Mouse (Mus musculus) intestine, embryonic 15.5 days (tissue): ENCODE measurements around the gene Cox7b2. TPM values are rescaled to one million over a fixed set of nuclear protein-coding genes. Genes with fewer than 3 reads are reported as not detected.
"Not testable (repeated sequence)": the region's sequence is repeated elsewhere in the genome, so short reads cannot be mapped to it uniquely, and the experiment has no call there.

Source experiments
- ATAC-seq: fragments of 200-750 bp; cut with Nextera tagmentation; 2 replicates; pipeline ENCODE4 v1.8.0; 2017; ENCODE audit warnings: moderate TSS enrichment, moderate library complexity
- H3K27ac ChIP-seq: fragments of 300-500 bp; sonication (generic); 2 replicates; pipeline ENCODE4 v1.5.1; 2015; ENCODE audit warnings: mild to moderate bottlenecking, inconsistent platforms
- H3K27me3 ChIP-seq: fragments of 300-500 bp; sonication (generic); replicated peaks from 2 replicates; pipeline ENCODE4 v1.6.1; 2015; ENCODE audit warnings: inconsistent platforms
- H3K36me3 ChIP-seq: fragments of 300-500 bp; sonication (generic); 2 replicates; pipeline ENCODE4 v1.6.1; 2015; ENCODE audit warnings: inconsistent platforms
- H3K4me1 ChIP-seq: fragments of 300-500 bp; sonication (generic); replicated peaks from 2 replicates; pipeline ENCODE4 v1.6.1; 2015; ENCODE audit warnings: inconsistent platforms
- H3K4me2 ChIP-seq: fragments of 300-500 bp; sonication (generic); replicated peaks from 2 replicates; pipeline ENCODE4 v1.6.1; 2015; ENCODE audit warnings: mild to moderate bottlenecking, inconsistent platforms
- H3K4me3 ChIP-seq: fragments of 300-500 bp; sonication (generic); replicated peaks from 2 replicates; pipeline ENCODE4 v1.5.1; 2015; ENCODE audit warnings: inconsistent platforms
- H3K9ac ChIP-seq: fragments of 300-500 bp; sonication (generic); 2 replicates; pipeline ENCODE4 v1.6.1; 2015; ENCODE audit warnings: inconsistent platforms
- H3K9me3 ChIP-seq: fragments of 300-500 bp; sonication (generic); 2 replicates; pipeline ENCODE4 v1.6.1; 2016; ENCODE audit warnings: inconsistent platforms
- WGBS: fragments of 180-500 bp; shearing (Covaris S2); methylation state at CpG from one replicate; pipeline ENCODE4 v1.1.7; 2015; 5-methylcytosine and 5-hydroxymethylcytosine counted together
- polyA plus RNA-seq: library from polyadenylated mRNA; unstranded; fragments of >200 nt; fragmentation: Nextera tagmentation; extraction: Ambion mirVana; gene quantifications from 2 replicates; pipeline ENCODE4 v1.2.1, GENCODE M21; 2015

Cox7b2 gene
- not detected in 2 replicates for polyA plus RNA-seq

DNA sequence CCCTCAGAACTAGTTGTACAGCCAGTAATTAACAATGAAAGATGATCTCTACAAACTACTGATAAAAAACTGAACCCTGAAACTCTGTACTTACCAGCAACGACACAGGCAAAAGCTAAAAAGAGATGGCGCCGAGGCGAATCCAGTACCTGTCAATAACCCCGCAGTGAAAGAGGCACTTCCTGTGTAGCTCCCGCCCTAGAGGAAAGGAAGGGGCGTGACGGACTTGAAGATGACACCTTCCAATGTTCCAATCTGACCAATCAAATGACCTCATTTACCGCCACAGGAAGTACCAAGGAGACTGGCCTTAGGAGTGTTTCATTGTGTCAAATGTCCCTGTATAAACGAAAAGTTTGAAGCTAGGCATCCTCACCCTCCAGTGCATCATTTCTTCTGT is at the start of gene Cox7b2:
Gene Cox7b2, minus strand, starts transcription at position 127 of the 400 bp plus-strand sequence.
- H3K9me3 ChIP-seq = no peaks in the 10 kb centered on the region
- ATAC-seq = no peak
- H3K4me2 ChIP-seq = no peak within 1 kb of the TSS
- H3K27me3 ChIP-seq = no peaks in the 10 kb centered on the region
- 91% methylated on average over 10 of the region's 10 CpGs for WGBS
- H3K36me3 ChIP-seq = no peaks in the 10 kb centered on the region
- no peak within 1 kb of the TSS for H3K27ac ChIP-seq
- no peak within 1 kb of the TSS for H3K4me3 ChIP-seq
- no peaks in the 10 kb centered on the region for H3K4me1 ChIP-seq
- no peak within 1 kb of the TSS for H3K9ac ChIP-seq

GRCm38 (mm10) chr5:71595321-71595720 is 47.3 kb upstream of the Cox7b2 start:
- no peak overlapping the region for H3K9ac ChIP-seq
- H3K4me2 ChIP-seq = no peak overlapping the region
- H3K4me3 ChIP-seq = no peak overlapping the region
- H3K27ac ChIP-seq = no peak overlapping the region
- ATAC-seq = no peak
- WGBS = 79% methylated on average over 2 of the region's 2 CpGs
- H3K9me3 ChIP-seq = no peaks in the 10 kb centered on the region
- H3K36me3 ChIP-seq = no peaks in the 10 kb centered on the region
- no peaks in the 10 kb centered on the region for H3K27me3 ChIP-seq
- no peaks in the 10 kb centered on the region for H3K4me1 ChIP-seq

- H3K9me3 ChIP-seq = no peaks in the 10 kb centered on the region
- H3K4me2 ChIP-seq = no peak overlapping the region
- WGBS = 83% methylated on average over 2 of the region's 2 CpGs
- H3K4me1 ChIP-seq = no peaks in the 10 kb centered on the region
- no peaks in the 10 kb centered on the region for H3K27me3 ChIP-seq
- no peaks in the 10 kb centered on the region for H3K36me3 ChIP-seq
- no peak for ATAC-seq
- no peak overlapping the region for H3K27ac ChIP-seq
- H3K9ac ChIP-seq = no peak overlapping the region
- H3K4me3 ChIP-seq = no peak overlapping the region
Measured at GRCm38 (mm10) chr5:71593745-71594255, 45.8 kb upstream of the Cox7b2 start.

GRCm38 (mm10) chr5:71571646-71572237 is 23.7 kb upstream of the Cox7b2 start:
- no peaks in the 10 kb centered on the region for H3K36me3 ChIP-seq
- H3K4me3 ChIP-seq = no peak overlapping the region
- H3K4me1 ChIP-seq = no peaks in the 10 kb centered on the region
- no peaks in the 10 kb centered on the region for H3K27me3 ChIP-seq
- no peak for ATAC-seq
- H3K4me2 ChIP-seq = no peak overlapping the region
- H3K9ac ChIP-seq = no peak overlapping the region
- WGBS = 75% methylated on average over 9 of the region's 9 CpGs
- no peak overlapping the region for H3K27ac ChIP-seq
- H3K9me3 ChIP-seq = no peaks in the 10 kb centered on the region

GRCm38 (mm10) chr5:71545554-71545953 is 2.5 kb downstream of the Cox7b2 start:
- Histone ChIP-seq H3K27ac (no peak overlapping the region), H3K9me3 (no peaks in the 10 kb centered on the region), H3K27me3 (no peaks in the 10 kb centered on the region), H3K36me3 (no peaks in the 10 kb centered on the region), H3K9ac (no peak overlapping the region), H3K4me1 (no peaks in the 10 kb centered on the region), H3K4me2 (no peak overlapping the region), H3K4me3 (no peak overlapping the region)
- ATAC-seq = no peak

- H3K4me2 ChIP-seq, H3K4me3 ChIP-seq, H3K36me3 ChIP-seq, H3K9ac ChIP-seq, H3K4me1 ChIP-seq, H3K27ac ChIP-seq, H3K27me3 ChIP-seq, H3K9me3 ChIP-seq, ATAC-seq: not testable (repeated sequence)
- 76% methylated on average over 10 of the region's 15 CpGs for WGBS
Measured at GRCm38 (mm10) chr5:71525486-71525885, 22.5 kb downstream of the Cox7b2 start.

DNA sequence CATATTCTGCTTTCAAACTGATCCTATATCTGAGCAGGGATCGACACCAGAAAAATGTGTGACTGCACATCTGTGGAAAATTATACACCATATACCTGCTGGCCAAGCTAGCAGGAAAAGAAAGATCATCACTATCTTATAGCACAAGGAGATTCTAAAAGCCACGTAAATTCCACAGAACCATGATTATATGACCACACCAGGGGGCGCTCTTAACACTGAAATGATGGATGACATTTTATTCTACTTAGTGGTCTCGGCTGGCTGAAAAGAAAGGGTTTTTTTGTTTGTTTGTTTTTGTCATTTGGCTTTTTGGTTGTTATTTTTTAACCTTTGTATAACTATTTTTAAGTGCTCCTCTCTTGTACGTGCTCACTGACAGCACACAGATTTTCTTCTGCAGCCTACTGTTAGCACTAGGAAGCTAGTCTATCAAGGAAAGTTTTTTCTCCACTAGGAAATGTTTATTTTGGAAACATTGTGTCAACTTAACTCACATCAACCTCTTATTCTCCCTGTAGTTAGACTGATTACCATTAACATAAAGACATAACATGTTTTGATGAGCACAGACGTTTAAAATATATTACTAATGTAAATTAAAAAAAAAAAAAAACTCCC is 45.8 kb downstream of the Cox7b2 start:
- WGBS = 25% methylated on average over 6 of the region's 6 CpGs
- no peak for ATAC-seq

DNA sequence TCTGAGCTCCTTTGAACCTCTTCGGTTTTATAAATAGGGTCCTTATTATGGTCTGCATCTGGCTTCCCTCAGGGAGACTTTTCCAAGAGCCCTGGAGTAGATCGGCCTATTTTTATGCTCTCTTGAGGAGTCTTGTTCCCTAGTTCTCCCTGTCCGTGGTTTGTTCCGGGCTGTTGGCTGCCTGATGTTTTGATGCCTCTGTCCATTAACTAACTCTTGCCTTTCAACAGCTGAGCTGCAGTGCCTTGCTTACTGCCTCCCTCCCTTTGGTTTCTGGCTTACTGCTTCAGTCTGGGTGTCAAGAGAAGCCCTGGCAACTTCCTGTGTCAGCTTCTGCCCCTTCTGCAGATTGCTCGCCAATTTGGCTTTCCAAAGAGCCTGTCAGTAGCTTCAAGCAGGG is 52.4 kb downstream of the Cox7b2 start:
- no peaks in the 10 kb centered on the region for H3K27me3 ChIP-seq
- no peak overlapping the region for H3K9ac ChIP-seq
- no peaks in the 10 kb centered on the region for H3K4me1 ChIP-seq
- no peak overlapping the region for H3K4me2 ChIP-seq
- H3K9me3 ChIP-seq = no peaks in the 10 kb centered on the region
- no peak overlapping the region for H3K4me3 ChIP-seq
- no peak overlapping the region for H3K27ac ChIP-seq
- WGBS = 43% methylated on average over 5 of the region's 5 CpGs
- no peak for ATAC-seq
- no peaks in the 10 kb centered on the region for H3K36me3 ChIP-seq

More for the DNA sequence above, 45.8 kb downstream of the Cox7b2 start:
- no peaks in the 10 kb centered on the region for H3K9me3 ChIP-seq
- H3K4me3 ChIP-seq = no peak overlapping the region
- H3K4me2 ChIP-seq = no peak overlapping the region
- H3K4me1 ChIP-seq = no peaks in the 10 kb centered on the region
- no peak overlapping the region for H3K27ac ChIP-seq
- H3K36me3 ChIP-seq = no peaks in the 10 kb centered on the region
- no peaks in the 10 kb centered on the region for H3K27me3 ChIP-seq
- no peak overlapping the region for H3K9ac ChIP-seq

- Histone ChIP-seq H3K4me1 (no peaks in the 10 kb centered on the region), H3K27ac (no peak overlapping the region), H3K36me3 (no peaks in the 10 kb centered on the region), H3K9me3 (no peaks in the 10 kb centered on the region), H3K4me2 (no peak overlapping the region), H3K9ac (no peak overlapping the region), H3K4me3 (no peak overlapping the region), H3K27me3 (no peaks in the 10 kb centered on the region)
- 25% methylated on average over 3 of the region's 3 CpGs for WGBS
- ATAC-seq = no peak
Measured at GRCm38 (mm10) chr5:71456957-71457356, 91.0 kb downstream of the Cox7b2 start.

DNA sequence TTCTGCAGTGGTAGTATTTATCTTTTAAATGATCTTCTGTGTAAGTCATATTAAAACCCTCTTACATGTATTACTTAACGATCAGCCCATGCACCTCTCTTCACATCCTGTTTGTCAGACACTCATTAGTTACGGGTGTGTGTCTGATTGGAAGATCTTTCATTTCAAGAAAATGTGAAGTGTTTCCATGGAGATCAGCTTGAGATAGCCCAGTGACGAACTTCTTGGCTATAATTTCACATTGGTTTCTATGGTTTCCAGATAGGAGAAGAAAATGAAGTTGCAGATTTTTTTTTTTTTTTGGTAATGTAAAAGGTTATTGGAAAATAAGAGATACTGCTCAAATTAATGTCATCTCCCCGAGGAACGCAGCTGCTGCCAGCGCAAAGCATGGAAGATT is 107.8 kb downstream of the Cox7b2 start:
- no peak overlapping the region for H3K9ac ChIP-seq
- WGBS = 78% methylated on average over 6 of the region's 6 CpGs
- no peak overlapping the region for H3K4me3 ChIP-seq
- H3K4me1 ChIP-seq = no peaks in the 10 kb centered on the region
- ATAC-seq = no peak
- no peaks in the 10 kb centered on the region for H3K27me3 ChIP-seq
- H3K27ac ChIP-seq = no peak overlapping the region
- no peak overlapping the region for H3K4me2 ChIP-seq
- no peaks in the 10 kb centered on the region for H3K9me3 ChIP-seq
- no peaks in the 10 kb centered on the region for H3K36me3 ChIP-seq

Other genes starting within 250 kb of the Cox7b2 start
- gene Gabrb1, start 109.9 kb upstream of the Cox7b2 start, polyA plus RNA-seq = 0.37 and 1.1 TPM in 2 replicates
- gene Gabra4, start 110.1 kb upstream of the Cox7b2 start, polyA plus RNA-seq = 2.9 and 4.6 TPM in 2 replicates